Mouse (Mus musculus): ENCODE results near the gene Ghitm. TPM values are rescaled to one million over a fixed set of nuclear protein-coding genes. Genes with fewer than 3 reads are reported as not detected.

The Ghitm gene
- polyA plus RNA-seq, 1 experiment, result 396 TPM

DNA sequence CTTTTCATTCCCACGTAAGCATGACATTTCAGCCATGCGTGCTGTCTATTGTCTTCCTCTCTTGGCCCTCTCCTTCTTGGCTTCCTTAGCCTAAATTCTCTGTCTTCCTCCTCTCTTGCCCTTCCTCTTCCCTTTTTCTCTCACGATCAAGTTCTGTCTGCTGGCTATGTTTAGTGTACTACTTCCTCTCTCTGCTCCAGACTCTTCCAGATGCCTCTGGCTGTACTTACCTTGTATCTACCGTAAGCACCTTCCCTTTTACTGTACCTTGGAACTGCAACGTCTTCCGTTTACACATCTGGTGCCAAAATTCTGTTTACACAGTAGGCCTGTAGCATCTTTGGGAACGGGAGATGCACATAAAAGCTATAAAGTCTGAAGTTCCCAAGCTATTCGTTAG, 25.6 kb downstream of the Ghitm start:
- no peaks in the 10 kb centered on the region for H3K36me3 ChIP-seq (ENCODE audit: control insufficient read depth, insufficient read depth)
- H3K4me3 ChIP-seq, result no peak overlapping the region
- TF ChIP-seq POLR2A (IDR thresholded peaks at IDR 0.05; ENCODE audit: insufficient read length, low read depth), result no peak
- TF ChIP-seq MYOD1 (IDR thresholded peaks at IDR 0.05; ENCODE audit: control insufficient read depth in 1 of 3, insufficient read length in 2 of 3, low read depth in 2 of 3), result no peak
- TF ChIP-seq MAX (IDR thresholded peaks at IDR 0.05; ENCODE audit: low read depth), result no peak
- no peak for TF ChIP-seq TCF12 (IDR thresholded peaks at IDR 0.05; ENCODE audit: insufficient read depth, poor library complexity, severe bottlenecking)
- TF ChIP-seq SRF (IDR thresholded peaks at IDR 0.05; ENCODE audit: control insufficient read depth, insufficient read length, low read depth), result no peak
- TF ChIP-seq MYOG (IDR thresholded peaks at IDR 0.05; ENCODE audit: control insufficient read depth in 1 of 3, insufficient read depth in 1 of 3, insufficient read length in 2 of 3, low read depth in 2 of 3), result no peak
- TF ChIP-seq CEBPB (IDR thresholded peaks at IDR 0.05; ENCODE audit: insufficient read depth, poor library complexity, severe bottlenecking), result no peak
- TF ChIP-seq REST (IDR thresholded peaks at IDR 0.05; ENCODE audit: insufficient read depth, insufficient read length), result no peak
- no peak for TF ChIP-seq POLR2AphosphoS2 (IDR thresholded peaks at IDR 0.05; ENCODE audit: insufficient read length, low read depth)
- TF ChIP-seq E2F4 (IDR thresholded peaks at IDR 0.05; ENCODE audit: insufficient read depth), result no peak
- no peak for TF ChIP-seq USF1 (IDR thresholded peaks at IDR 0.05; ENCODE audit: low read depth)
- TF ChIP-seq TCF3 (IDR thresholded peaks at IDR 0.05; ENCODE audit: insufficient read length, low read depth), result no peak
- no peaks in the 10 kb centered on the region for H3K27me3 ChIP-seq (ENCODE audit: control insufficient read depth, insufficient read depth, insufficient read length)
- no peaks in the 10 kb centered on the region for H3K79me2 ChIP-seq (ENCODE audit: control insufficient read depth, insufficient read depth)
- no peak overlapping the region for H3ac ChIP-seq (ENCODE audit: control insufficient read depth, insufficient read length)
- H3K4me2 ChIP-seq (ENCODE audit: low read depth), result no peak overlapping the region

DNA sequence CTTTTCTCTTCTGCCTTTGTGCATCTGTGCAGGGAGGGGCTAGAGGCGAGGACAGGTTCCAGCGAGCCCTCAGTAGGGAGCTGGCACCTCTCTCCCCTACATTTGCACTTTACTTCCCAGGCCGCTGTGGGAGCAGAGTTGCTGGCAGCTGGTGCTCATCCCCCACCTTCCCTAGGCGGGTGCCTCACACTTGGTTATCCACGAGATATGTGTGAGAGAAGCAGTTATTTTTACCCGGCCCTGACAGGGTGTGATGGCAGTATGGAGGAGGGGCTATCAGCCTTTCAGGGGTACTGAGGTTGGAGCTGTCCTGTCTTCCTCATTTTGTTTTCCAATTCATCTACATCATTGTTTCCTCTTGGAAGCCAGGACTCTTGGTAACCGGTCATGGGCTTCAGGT, 29.2 kb downstream of the Ghitm start:
- H3K4me3 ChIP-seq, result no peak overlapping the region
- no peak overlapping the region for H3ac ChIP-seq (ENCODE audit: control insufficient read depth, insufficient read length)
- H3K4me2 ChIP-seq (ENCODE audit: low read depth), result no peak overlapping the region
- H3K36me3 ChIP-seq (ENCODE audit: control insufficient read depth, insufficient read depth), result no peaks in the 10 kb centered on the region
- no peaks in the 10 kb centered on the region for H3K79me2 ChIP-seq (ENCODE audit: control insufficient read depth, insufficient read depth)
- no peaks in the 10 kb centered on the region for H3K27me3 ChIP-seq (ENCODE audit: control insufficient read depth, insufficient read depth, insufficient read length)
- no peak for TF ChIP-seq MYOG (IDR thresholded peaks at IDR 0.05; ENCODE audit: control insufficient read depth in 1 of 3, insufficient read depth in 1 of 3, insufficient read length in 2 of 3, low read depth in 2 of 3)
- no peak for TF ChIP-seq TCF12 (IDR thresholded peaks at IDR 0.05; ENCODE audit: insufficient read depth, poor library complexity, severe bottlenecking)
- TF ChIP-seq MYOD1 (IDR thresholded peaks at IDR 0.05; ENCODE audit: control insufficient read depth in 1 of 3, insufficient read length in 2 of 3, low read depth in 2 of 3), result no peak
- TF ChIP-seq MAX (IDR thresholded peaks at IDR 0.05; ENCODE audit: low read depth), result no peak
- TF ChIP-seq POLR2A (IDR thresholded peaks at IDR 0.05; ENCODE audit: insufficient read length, low read depth), result no peak
- no peak for TF ChIP-seq USF1 (IDR thresholded peaks at IDR 0.05; ENCODE audit: low read depth)
- no peak for TF ChIP-seq SRF (IDR thresholded peaks at IDR 0.05; ENCODE audit: control insufficient read depth, insufficient read length, low read depth)
- TF ChIP-seq CEBPB (IDR thresholded peaks at IDR 0.05; ENCODE audit: insufficient read depth, poor library complexity, severe bottlenecking), result no peak
- TF ChIP-seq POLR2AphosphoS2 (IDR thresholded peaks at IDR 0.05; ENCODE audit: insufficient read length, low read depth), result no peak
- no peak for TF ChIP-seq E2F4 (IDR thresholded peaks at IDR 0.05; ENCODE audit: insufficient read depth)

DNA sequence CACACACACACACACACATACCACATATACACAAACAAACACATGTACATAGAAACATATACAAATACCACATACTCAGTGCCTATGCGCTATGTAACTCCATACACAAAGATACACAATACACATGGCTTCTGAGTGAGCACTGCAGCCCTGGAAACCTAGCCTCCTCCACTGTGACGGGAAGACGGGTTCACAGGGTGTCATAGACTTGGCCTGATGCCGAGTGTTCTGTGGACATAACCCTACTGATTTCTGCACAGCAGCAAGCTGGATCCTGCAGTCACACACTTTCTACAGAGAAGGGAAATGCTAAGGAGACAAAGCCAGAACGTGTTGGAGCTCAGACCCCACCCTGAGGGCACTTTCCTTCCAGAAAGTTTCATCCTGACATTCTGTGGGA, 30.3 kb downstream of the Ghitm start:
- no peaks in the 10 kb centered on the region for H3K36me3 ChIP-seq (ENCODE audit: control insufficient read depth, insufficient read depth)
- H3K27me3 ChIP-seq (ENCODE audit: control insufficient read depth, insufficient read depth, insufficient read length), result no peaks in the 10 kb centered on the region
- TF ChIP-seq SRF (IDR thresholded peaks at IDR 0.05; ENCODE audit: control insufficient read depth, insufficient read length, low read depth), result no peak
- TF ChIP-seq MYOD1 (IDR thresholded peaks at IDR 0.05; ENCODE audit: control insufficient read depth in 1 of 3, insufficient read length in 2 of 3, low read depth in 2 of 3), result no peak
- no peak for TF ChIP-seq E2F4 (IDR thresholded peaks at IDR 0.05; ENCODE audit: insufficient read depth)
- no peak for TF ChIP-seq MYOG (IDR thresholded peaks at IDR 0.05; ENCODE audit: control insufficient read depth in 1 of 3, insufficient read depth in 1 of 3, insufficient read length in 2 of 3, low read depth in 2 of 3)
- TF ChIP-seq TCF12 (IDR thresholded peaks at IDR 0.05; ENCODE audit: insufficient read depth, poor library complexity, severe bottlenecking), result no peak
- no peak for TF ChIP-seq MAX (IDR thresholded peaks at IDR 0.05; ENCODE audit: low read depth)
- no peak for TF ChIP-seq POLR2A (IDR thresholded peaks at IDR 0.05; ENCODE audit: insufficient read length, low read depth)
- no peak for TF ChIP-seq USF1 (IDR thresholded peaks at IDR 0.05; ENCODE audit: low read depth)
- no peak for TF ChIP-seq REST (IDR thresholded peaks at IDR 0.05; ENCODE audit: insufficient read depth, insufficient read length)
- H3ac ChIP-seq (ENCODE audit: control insufficient read depth, insufficient read length), result no peak overlapping the region
- no peaks in the 10 kb centered on the region for H3K79me2 ChIP-seq (ENCODE audit: control insufficient read depth, insufficient read depth)
- no peak overlapping the region for H3K4me2 ChIP-seq (ENCODE audit: low read depth)
- H3K4me3 ChIP-seq, result no peak overlapping the region

DNA sequence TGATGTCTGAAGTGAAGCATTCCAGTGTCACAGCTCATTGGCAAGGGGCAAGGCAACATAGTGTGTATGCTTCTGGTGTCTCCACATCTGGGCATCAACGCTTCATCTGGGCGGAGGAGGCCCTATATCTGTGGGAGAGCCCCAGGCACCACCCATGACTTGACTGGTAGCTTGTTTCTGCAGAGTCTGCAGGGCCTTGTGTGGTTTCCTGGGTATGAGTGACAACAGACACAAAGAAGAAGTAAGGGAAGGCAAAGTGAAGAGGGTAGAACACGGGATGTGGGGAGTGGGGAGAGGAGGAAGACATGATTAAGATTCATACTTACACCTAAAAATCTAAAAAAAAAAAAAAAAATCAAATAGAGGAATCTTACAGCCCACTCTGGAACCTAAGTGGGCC, 32.6 kb downstream of the Ghitm start:
- Histone ChIP-seq H3K27me3 (ENCODE audit: control insufficient read depth, insufficient read depth, insufficient read length) (peaks cover 8% of the 10 kb centered on the region), H3K36me3 (ENCODE audit: control insufficient read depth, insufficient read depth) (no peaks in the 10 kb centered on the region), H3K79me2 (ENCODE audit: control insufficient read depth, insufficient read depth) (no peaks in the 10 kb centered on the region), H3K4me2 (ENCODE audit: low read depth) (no peak overlapping the region), H3K4me3 (no peak overlapping the region), H3ac (ENCODE audit: control insufficient read depth, insufficient read length) (no peak overlapping the region)
- TF ChIP-seq REST (IDR thresholded peaks at IDR 0.05; ENCODE audit: insufficient read depth, insufficient read length), result no peak
- no peak for TF ChIP-seq TCF3 (IDR thresholded peaks at IDR 0.05; ENCODE audit: insufficient read length, low read depth)
- no peak for TF ChIP-seq SRF (IDR thresholded peaks at IDR 0.05; ENCODE audit: control insufficient read depth, insufficient read length, low read depth)
- no peak for TF ChIP-seq CEBPB (IDR thresholded peaks at IDR 0.05; ENCODE audit: insufficient read depth, poor library complexity, severe bottlenecking)
- TF ChIP-seq POLR2A (IDR thresholded peaks at IDR 0.05; ENCODE audit: insufficient read length, low read depth), result no peak

DNA sequence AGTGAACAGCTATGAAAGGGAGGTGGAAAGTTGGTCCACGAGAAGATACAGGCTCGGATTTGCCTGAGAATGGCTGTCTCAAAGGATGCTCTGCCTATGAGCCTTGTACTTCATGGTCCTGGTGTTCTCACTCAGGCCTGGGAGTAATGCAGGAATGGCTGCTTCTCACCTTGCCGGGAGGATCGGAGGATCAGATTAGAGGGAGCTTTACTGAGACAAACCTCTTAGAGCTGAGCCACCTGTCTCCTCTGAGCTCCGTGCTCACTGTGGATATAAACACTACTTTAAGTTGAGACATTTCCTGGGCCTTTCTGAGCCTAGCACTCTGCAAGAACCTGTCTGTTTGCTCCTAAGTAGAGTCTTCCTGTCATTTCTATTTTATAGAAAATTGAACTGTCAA, 33.5 kb downstream of the Ghitm start:
- Histone ChIP-seq H3K36me3 (ENCODE audit: control insufficient read depth, insufficient read depth) (no peaks in the 10 kb centered on the region), H3K4me3 (no peak overlapping the region), H3K27me3 (ENCODE audit: control insufficient read depth, insufficient read depth, insufficient read length) (peaks cover 17% of the 10 kb centered on the region), H3K79me2 (ENCODE audit: control insufficient read depth, insufficient read depth) (no peaks in the 10 kb centered on the region), H3ac (ENCODE audit: control insufficient read depth, insufficient read length) (no peak overlapping the region), H3K4me2 (ENCODE audit: low read depth) (no peak overlapping the region)
- TF ChIP-seq MYOD1 (IDR thresholded peaks at IDR 0.05; ENCODE audit: control insufficient read depth in 1 of 3, insufficient read length in 2 of 3, low read depth in 2 of 3) (no peak), MYOG (IDR thresholded peaks at IDR 0.05; ENCODE audit: control insufficient read depth in 1 of 3, insufficient read depth in 1 of 3, insufficient read length in 2 of 3, low read depth in 2 of 3) (no peak), E2F4 (IDR thresholded peaks at IDR 0.05; ENCODE audit: insufficient read depth) (no peak), TCF12 (IDR thresholded peaks at IDR 0.05; ENCODE audit: insufficient read depth, poor library complexity, severe bottlenecking) (no peak), POLR2A (IDR thresholded peaks at IDR 0.05; ENCODE audit: insufficient read length, low read depth) (no peak), CEBPB (IDR thresholded peaks at IDR 0.05; ENCODE audit: insufficient read depth, poor library complexity, severe bottlenecking) (no peak), USF1 (IDR thresholded peaks at IDR 0.05; ENCODE audit: low read depth) (no peak), SRF (IDR thresholded peaks at IDR 0.05; ENCODE audit: control insufficient read depth, insufficient read length, low read depth) (no peak), MAX (IDR thresholded peaks at IDR 0.05; ENCODE audit: low read depth) (no peak), POLR2AphosphoS2 (IDR thresholded peaks at IDR 0.05; ENCODE audit: insufficient read length, low read depth) (no peak), REST (IDR thresholded peaks at IDR 0.05; ENCODE audit: insufficient read depth, insufficient read length) (no peak), TCF3 (IDR thresholded peaks at IDR 0.05; ENCODE audit: insufficient read length, low read depth) (no peak)

Data from myocyte (in vitro differentiated cells).